Comparison of ENCODE assay signal across 25 mouse cellular contexts in genomic region chr6:134357570-134357969, GRCm38 (mm10). TPM values are rescaled to one million over a fixed set of nuclear protein-coding genes. Genes with fewer than 3 reads are reported as not detected.
DNase-seq lines count a peak whose midpoint lies in the region; ATAC-seq and TF ChIP-seq lines count a peak whose summit lies in the region.
"Had no signal": no experiment of that assay in that cellular context is flagged by ENCODE, and none has a peak within 500 bp of the region (broad histone marks: within the 10 kb centered on the region; RNA-seq: fewer than 3 reads in every experiment).

No protein-coding gene starts in this region.

- H3K79me2 ChIP-seq in liver, adult 2 months (ENCODE audit: control insufficient read depth, insufficient read depth, low read length): no peaks in the 10 kb centered on the region

- in situ Hi-C loops in ES-E14 (cut with MboI; ENCODE audit: low sequenced_read_pairs in 2 of 2, unreplicated experiment in 2 of 2): no loop called here

- WGBS in liver, adult 2 months: 68% methylated on average over 6 of the region's 6 CpGs
- 74% methylated on average over 6 of the region's 6 CpGs for WGBS in liver, embryonic 12.5 days (ENCODE audit: insufficient replicate concordance)

- no peak overlapping the region for H3K4me2 ChIP-seq in liver, embryonic 12.5 days
- H3K4me2 ChIP-seq: embryonic facial prominence, embryonic 13.5 days; embryonic facial prominence, embryonic 15.5 days; forebrain, embryonic 13.5 days; forebrain, embryonic 15.5 days had no signal

- TF ChIP-seq POLR2A in liver, adult 2 months (IDR thresholded peaks at IDR 0.05; ENCODE audit: extremely low read depth, insufficient read depth, low read length): no peak

- H3K27ac ChIP-seq in liver, adult 2 months (replicated peaks; ENCODE audit: insufficient read depth, low read depth, low read length): no peak overlapping the region
- no peak overlapping the region for H3K27ac ChIP-seq in liver, embryonic 12.5 days
- no peak overlapping the region for H3K27ac ChIP-seq in ES-E14 (ENCODE audit: insufficient read depth, low read depth, low read length, poor library complexity, severe bottlenecking)
- H3K27ac ChIP-seq: embryonic facial prominence, embryonic 13.5 days; embryonic facial prominence, embryonic 15.5 days; forebrain, embryonic 13.5 days; forebrain, embryonic 15.5 days had no signal

- TF ChIP-seq CTCF in liver, adult 2 months (IDR thresholded peaks at IDR 0.05; ENCODE audit: low read depth, low read length): no peak

- H3K4me1 ChIP-seq in liver, adult 2 months (ENCODE audit: control insufficient read depth, insufficient read depth, low read length): no peaks in the 10 kb centered on the region
- no peaks in the 10 kb centered on the region for H3K4me1 ChIP-seq in liver, embryonic 12.5 days
- H3K4me1 ChIP-seq in ES-E14 (ENCODE audit: control insufficient read depth in 2 of 2, insufficient read depth in 2 of 2, low read length in 2 of 2, poor library complexity in 1 of 2): peaks cover 0 to 4% of the 10 kb centered on the region in 2 experiments; a peak in 1 of 4 replicates
- H3K4me1 ChIP-seq: embryonic facial prominence, embryonic 13.5 days; embryonic facial prominence, embryonic 15.5 days; forebrain, embryonic 13.5 days; forebrain, embryonic 15.5 days had no signal

- ATAC-seq in liver, embryonic 12.5 days: no peak
- ATAC-seq: CD4-positive, CD25-positive, alpha-beta regulatory T cell, adult 4 months; forebrain, embryonic 13.5 days; forebrain, embryonic 15.5 days; forebrain, postnatal 0 days had no signal

- no peaks in the 10 kb centered on the region for H3K9me3 ChIP-seq in liver, embryonic 12.5 days (replicated peaks)
- no peaks in the 10 kb centered on the region for H3K9me3 ChIP-seq in ES-E14 (ENCODE audit: control insufficient read depth, insufficient read depth, low read depth, low read length)
- H3K9me3 ChIP-seq: embryonic facial prominence, embryonic 13.5 days; embryonic facial prominence, embryonic 15.5 days; forebrain, embryonic 15.5 days had no signal

- peak; percentile 38 for DNase-seq in liver, adult 2 months (ENCODE audit: extremely low read depth, low read depth, low spot score)
- no peak for DNase-seq in ES-E14 (ENCODE audit: low read depth, low spot score)
- DNase-seq in gonadal fat pad, adult 2 months (ENCODE audit: low read depth): peak; percentile 75
- DNase-seq in layer of hippocampus, adult 8-10 months (ENCODE audit: low spot score in 2 of 2): no peak
- DNase-seq: adrenal gland, adult 2 months; adrenal gland, postnatal 10 days; adrenal gland, postnatal 25 days; B cell, adult 2 months; cerebellum, adult 11 months; cerebellum, adult 18-20 months; cerebellum, adult 8-10 months; cerebellum, adult 9-11 months; cerebellum, postnatal 14 days; cerebellum, postnatal 36 days; embryo, embryonic 11 days; forebrain, postnatal 0 days had no signal

- no peaks in the 10 kb centered on the region for H3K36me3 ChIP-seq in liver, adult 2 months (ENCODE audit: control insufficient read depth, insufficient read depth, low read length)
- no peaks in the 10 kb centered on the region for H3K36me3 ChIP-seq in liver, embryonic 12.5 days
- no peaks in the 10 kb centered on the region for H3K36me3 ChIP-seq in ES-E14 (ENCODE audit: control insufficient read depth, insufficient read depth, low read length, poor library complexity, severe bottlenecking)
- H3K36me3 ChIP-seq: embryonic facial prominence, embryonic 13.5 days; embryonic facial prominence, embryonic 15.5 days; forebrain, embryonic 15.5 days had no signal

- H3K4me3 ChIP-seq in liver, adult 2 months (ENCODE audit: insufficient read depth, low read depth, low read length): no peak overlapping the region
- H3K4me3 ChIP-seq in liver, embryonic 12.5 days: no peak overlapping the region
- H3K4me3 ChIP-seq in ES-E14 (ENCODE audit: insufficient read depth in 1 of 2, low read depth in 1 of 2, low read length in 2 of 2, poor library complexity in 1 of 2, severe bottlenecking in 1 of 2): no peak overlapping the region
- H3K4me3 ChIP-seq: embryonic facial prominence, embryonic 13.5 days; embryonic facial prominence, embryonic 15.5 days; erythroblast, embryonic 14.5 days; forebrain, embryonic 13.5 days; forebrain, embryonic 15.5 days had no signal

- no peaks in the 10 kb centered on the region for H3K27me3 ChIP-seq in liver, adult 2 months (ENCODE audit: control insufficient read depth, insufficient read depth, low read length)
- H3K27me3 ChIP-seq in liver, embryonic 12.5 days (replicated peaks): no peaks in the 10 kb centered on the region
- H3K27me3 ChIP-seq: CH12.LX; embryonic facial prominence, embryonic 13.5 days; embryonic facial prominence, embryonic 15.5 days; forebrain, embryonic 13.5 days; forebrain, embryonic 15.5 days had no signal

- H3K9ac ChIP-seq in liver, adult 2 months (ENCODE audit: low read depth, low read length): no peak overlapping the region
- H3K9ac ChIP-seq in liver, embryonic 12.5 days: no peak overlapping the region
- H3K9ac ChIP-seq in ES-E14 (ENCODE audit: insufficient read depth, low read depth, low read length, poor library complexity, severe bottlenecking): no peak overlapping the region
- H3K9ac ChIP-seq: embryonic facial prominence, embryonic 13.5 days; embryonic facial prominence, embryonic 15.5 days; forebrain, embryonic 13.5 days; forebrain, embryonic 15.5 days; forebrain, postnatal 0 days had no signal

TF ChIP-seq in ES-E14, 5 proteins besides CTCF, POLR2A, EP300 and RAD21:
- TF ChIP-seq CHD2 (IDR thresholded peaks at IDR 0.05; ENCODE audit: low read depth, low read length) (no peak), ZC3H11A (IDR thresholded peaks at IDR 0.05; ENCODE audit: borderline replicate concordance, low read depth, low read length) (no peak), MAFK (IDR thresholded peaks at IDR 0.05; ENCODE audit: insufficient read depth, low read depth, low read length) (no peak), HCFC1 (IDR thresholded peaks at IDR 0.05; ENCODE audit: borderline replicate concordance, insufficient read depth, low read length) (no peak), ZNF384 (IDR thresholded peaks at IDR 0.05; ENCODE audit: low read depth, low read length) (peak; percentile 67; the same call in 1 of the 2 replicates)
TF ChIP-seq in ES-E14: peak in this region for 1.

RNA-seq across cellular contexts. Expression of gene Bcl2l14, which starts 38.5 kb away (rescaled TPM):
- total RNA-seq in liver, adult 2 months (2014; rRNA removed): 0.37 and 0.54 TPM in 2 replicates
- 0.14 TPM in 1 of 2 replicates, not detected in the other for polyA plus RNA-seq in liver, adult 2 months (2012; rRNA removed)
- 0.38 and 0.41 TPM in 2 replicates for polyA plus RNA-seq in liver, embryonic 12.5 days (2016; fragmentation: Nextera tagmentation; extraction: Ambion mirVana)
- total RNA-seq in ES-E14 (2012; rRNA removed): 1.6 and 2.0 TPM in 2 replicates
- 1.1 and 3.1 TPM in 2 replicates for polyA plus RNA-seq in gonadal fat pad, adult 2 months (2012; rRNA removed)
- not detected for total RNA-seq in layer of hippocampus, adult 8-10 months (2022)
- total RNA-seq: adrenal gland, adult 2 months; adrenal gland, postnatal 10 days; forebrain, postnatal 0 days had no signal
- polyA plus RNA-seq: adrenal gland, adult 2 months; brain, embryonic 14.5 days; erythroblast, embryonic 14.5 days; forebrain, embryonic 13.5 days; forebrain, embryonic 15.5 days; forebrain, postnatal 0 days had no signal

Comparison
In these comparisons a context has a peak if more than half of its experiments do, and no peak if none do; other contexts are left out.
1. DNase-seq: peak in liver, adult 2 months (single experiment) and gonadal fat pad, adult 2 months (single experiment); none in ES-E14 (single experiment) and layer of hippocampus, adult 8-10 months (0 of 2).